Mouse (Mus musculus) hindbrain, embryonic 11.5 days (tissue): ENCODE measurements around the gene Tbc1d10a. TPM values are rescaled to one million over a fixed set of nuclear protein-coding genes. Genes with fewer than 3 reads are reported as not detected.

Experiments used
- ATAC-seq: fragments of 200-750 bp; cut with Nextera tagmentation; 2 replicates; pipeline ENCODE4 v1.8.0; 2017; ENCODE audit warnings: mild to moderate bottlenecking, moderate TSS enrichment, moderate library complexity; ENCODE audit not compliant: low FRiP score
- DNase-seq: peaks from one replicate; pipeline ENCODE4 v3.0.0-alpha.2; 2015; ENCODE audit warnings: low spot score
- H3K27ac ChIP-seq: fragments of 300-500 bp; sonication (generic); 2 replicates; pipeline ENCODE4 v1.5.1; 2014; ENCODE audit warnings: mild to moderate bottlenecking, low read depth, low read length
- H3K27me3 ChIP-seq: fragments of 300-500 bp; sonication (generic); 2 replicates; pipeline ENCODE4 v1.6.1; 2014; ENCODE audit warnings: mild to moderate bottlenecking, low read length, moderate library complexity, mixed read lengths; ENCODE audit not compliant: control insufficient read depth, insufficient read depth
- H3K36me3 ChIP-seq: fragments of 300-500 bp; sonication (generic); 2 replicates; pipeline ENCODE4 v1.6.1; 2014; ENCODE audit warnings: mild to moderate bottlenecking, low read length, moderate library complexity, mixed read lengths; ENCODE audit not compliant: control insufficient read depth, insufficient read depth
- H3K4me1 ChIP-seq: fragments of 300-500 bp; sonication (generic); replicated peaks from 2 replicates; pipeline ENCODE4 v1.6.1; 2014; ENCODE audit warnings: low read length, mixed read lengths; ENCODE audit not compliant: control insufficient read depth, insufficient read depth
- H3K4me2 ChIP-seq: fragments of 300-500 bp; sonication (generic); replicated peaks from 2 replicates; pipeline ENCODE4 v1.6.1; 2014; ENCODE audit warnings: mild to moderate bottlenecking, low read depth, low read length
- H3K4me3 ChIP-seq: fragments of 300-500 bp; sonication (generic); 2 replicates; pipeline ENCODE4 v1.5.1; 2014; ENCODE audit warnings: low read depth, low read length
- H3K9ac ChIP-seq: fragments of 300-500 bp; sonication (generic); 2 replicates; pipeline ENCODE4 v1.6.1; 2014; ENCODE audit warnings: low read depth, low read length
- H3K9me3 ChIP-seq: fragments of 300-500 bp; sonication (generic); 2 replicates; pipeline ENCODE4 v1.6.1; 2016; ENCODE audit warnings: low read length; ENCODE audit not compliant: control insufficient read depth
- WGBS: fragments of 180-500 bp; shearing (Covaris S2); extraction: QIAGEN DNeasy Blood & Tissue Kit; methylation state at CpG from one replicate; pipeline ENCODE4 v1.1.7; 2014; 5-methylcytosine and 5-hydroxymethylcytosine counted together
- polyA plus RNA-seq: library from polyadenylated mRNA; unstranded; fragments of >200 nt; fragmentation: Nextera tagmentation; extraction: Ambion mirVana; gene quantifications from 2 replicates; pipeline ENCODE4 v1.2.1, GENCODE M21; 2014

Gene Tbc1d10a
- polyA plus RNA-seq, 1 experiment from 2014 or later, result 13.8 TPM

DNA sequence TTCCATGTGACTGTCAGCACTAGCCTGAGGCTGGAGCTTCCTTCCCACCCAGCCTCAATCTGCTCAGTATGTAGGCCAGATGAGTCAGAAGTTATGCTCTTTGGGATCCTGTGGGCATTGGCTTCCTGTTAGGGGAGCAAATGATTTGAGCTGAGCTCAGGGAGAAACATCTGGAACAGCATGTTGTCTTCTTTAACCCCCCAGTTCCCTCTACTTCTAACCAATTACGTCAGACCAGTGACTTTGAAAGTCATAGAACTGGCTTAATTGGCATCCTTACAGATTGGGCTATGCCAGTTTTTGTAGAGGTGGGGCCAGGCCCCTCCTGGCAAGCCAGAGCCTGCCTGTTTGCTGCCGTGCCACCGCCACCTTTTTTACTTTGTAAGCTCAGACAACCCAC, 4.1 kb downstream of the Tbc1d10a start:
- 77% methylated on average over 3 of the region's 3 CpGs for WGBS
- ATAC-seq (no peak), DNase-seq (no peak)

DNA sequence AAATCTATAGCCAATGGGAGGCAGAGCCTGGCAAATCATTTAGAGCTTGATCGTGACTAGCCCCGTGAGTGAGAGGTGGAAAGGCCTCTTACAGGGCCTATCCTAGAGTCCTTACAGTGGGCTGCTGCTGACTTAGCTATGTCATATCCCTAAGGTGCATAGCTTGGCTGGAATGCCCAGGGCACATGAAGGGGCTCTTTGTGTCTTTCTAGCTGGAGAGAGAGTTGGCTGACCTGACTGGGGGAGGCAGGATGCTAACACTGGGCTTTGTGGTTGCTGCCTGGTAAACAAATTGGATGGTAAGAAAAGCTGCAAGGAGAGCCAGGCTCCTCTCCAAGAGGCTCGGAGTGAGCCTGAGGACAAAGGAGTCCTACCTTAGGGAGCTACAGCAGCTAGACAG, 6.2 kb downstream of the Tbc1d10a start:
- 91% methylated on average over 3 of the region's 3 CpGs for WGBS
- no peak overlapping the region for H3K4me3 ChIP-seq
- no peaks in the 10 kb centered on the region for H3K4me1 ChIP-seq
- no peak overlapping the region for H3K4me2 ChIP-seq
- DNase-seq (no peak), ATAC-seq (no peak)
- H3K27ac ChIP-seq, result no peak overlapping the region
- H3K27me3 ChIP-seq, result no peaks in the 10 kb centered on the region
- no peak overlapping the region for H3K9ac ChIP-seq
- no peaks in the 10 kb centered on the region for H3K9me3 ChIP-seq
- no peaks in the 10 kb centered on the region for H3K36me3 ChIP-seq

More for the DNA sequence above, 4.1 kb downstream of the Tbc1d10a start:
- Histone ChIP-seq H3K9me3 (no peaks in the 10 kb centered on the region), H3K27ac (no peak overlapping the region), H3K4me3 (no peak overlapping the region), H3K4me1 (no peaks in the 10 kb centered on the region; the same call in 1 of the 2 replicates), H3K9ac (no peak overlapping the region), H3K4me2 (no peak overlapping the region), H3K27me3 (no peaks in the 10 kb centered on the region), H3K36me3 (no peaks in the 10 kb centered on the region)

DNA sequence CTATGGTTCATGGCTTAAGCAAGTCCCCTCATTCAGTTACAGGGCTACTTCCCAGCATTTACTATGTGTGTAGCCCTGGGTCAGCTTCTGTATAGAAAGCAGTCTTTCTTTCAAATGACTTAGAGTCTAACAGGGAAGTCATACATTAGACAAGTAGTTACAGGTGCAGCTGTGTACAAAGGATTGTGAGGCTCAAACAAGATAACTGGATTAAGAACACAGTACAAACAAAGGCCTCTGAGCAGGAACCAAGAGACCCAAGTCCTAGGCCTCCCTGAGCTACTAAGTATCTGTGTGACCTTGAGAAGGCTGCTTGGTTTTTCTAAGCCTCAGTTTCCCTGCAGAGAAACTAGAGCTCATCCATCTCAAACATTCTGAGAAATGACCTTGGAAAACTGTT, 6.8 kb downstream of the Tbc1d10a start:
- Histone ChIP-seq H3K27me3 (no peaks in the 10 kb centered on the region), H3K9me3 (no peaks in the 10 kb centered on the region), H3K36me3 (no peaks in the 10 kb centered on the region), H3K9ac (no peak overlapping the region), H3K4me2 (no peak overlapping the region), H3K4me3 (no peak overlapping the region), H3K4me1 (no peaks in the 10 kb centered on the region), H3K27ac (no peak overlapping the region)
- ATAC-seq (no peak), DNase-seq (no peak)

DNA sequence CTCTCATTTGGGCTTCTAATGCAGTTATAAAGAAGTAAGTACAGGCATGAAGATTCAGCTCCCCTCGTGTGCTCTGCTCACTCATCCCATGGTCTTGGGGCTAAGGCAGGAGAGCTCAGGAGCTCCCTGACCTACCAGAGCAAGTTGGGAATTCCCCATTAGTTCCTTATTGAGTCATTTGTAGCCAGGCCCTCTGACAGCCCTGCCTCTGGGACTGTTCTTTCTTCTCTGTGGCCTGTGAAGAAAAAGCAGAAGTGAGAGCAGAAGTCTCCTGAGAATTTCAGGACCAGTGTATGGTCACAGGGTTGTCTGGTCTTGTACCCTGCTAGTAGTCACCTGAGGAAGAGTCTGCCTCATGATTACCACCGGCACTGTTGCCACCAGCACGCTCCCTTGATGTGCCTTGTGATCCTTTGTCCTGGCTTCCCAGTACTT, 9.0 kb downstream of the Tbc1d10a start:
- 81% methylated on average over 3 of the region's 3 CpGs for WGBS
- H3K4me2 ChIP-seq, result no peak overlapping the region
- H3K36me3 ChIP-seq, result no peaks in the 10 kb centered on the region
- no peaks in the 10 kb centered on the region for H3K27me3 ChIP-seq
- no peak overlapping the region for H3K9ac ChIP-seq
- ATAC-seq (no peak), DNase-seq (no peak)
- H3K4me1 ChIP-seq, result no peaks in the 10 kb centered on the region
- no peaks in the 10 kb centered on the region for H3K9me3 ChIP-seq
- no peak overlapping the region for H3K27ac ChIP-seq
- H3K4me3 ChIP-seq, result no peak overlapping the region

DNA sequence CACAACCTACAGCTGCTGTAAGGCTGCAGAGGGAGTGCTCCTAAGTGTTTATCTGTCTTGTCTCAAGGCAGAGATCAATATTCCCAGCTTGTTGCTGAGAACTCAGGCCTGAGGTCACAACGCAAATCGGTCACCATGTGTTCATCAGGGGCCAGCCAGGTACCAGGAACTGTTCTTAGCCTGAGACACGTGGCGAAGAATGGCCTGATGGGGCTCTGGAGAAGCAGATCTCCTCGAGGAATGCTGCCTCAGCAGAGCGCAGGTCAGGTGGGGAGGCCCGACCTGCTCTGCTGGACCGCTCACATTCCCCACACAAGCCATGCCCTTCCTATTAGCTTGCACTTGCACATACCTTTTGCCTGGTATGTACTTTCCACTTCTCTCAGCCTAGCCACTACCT, 10.0 kb downstream of the Tbc1d10a start:
- no peak overlapping the region for H3K4me2 ChIP-seq
- no peaks in the 10 kb centered on the region for H3K4me1 ChIP-seq
- DNase-seq (no peak), ATAC-seq (no peak)
- H3K9me3 ChIP-seq, result no peaks in the 10 kb centered on the region
- H3K4me3 ChIP-seq, result no peak overlapping the region
- H3K9ac ChIP-seq, result no peak overlapping the region
- no peaks in the 10 kb centered on the region for H3K36me3 ChIP-seq
- no peaks in the 10 kb centered on the region for H3K27me3 ChIP-seq
- no peak overlapping the region for H3K27ac ChIP-seq
- 80% methylated on average over 8 of the region's 8 CpGs for WGBS

DNA sequence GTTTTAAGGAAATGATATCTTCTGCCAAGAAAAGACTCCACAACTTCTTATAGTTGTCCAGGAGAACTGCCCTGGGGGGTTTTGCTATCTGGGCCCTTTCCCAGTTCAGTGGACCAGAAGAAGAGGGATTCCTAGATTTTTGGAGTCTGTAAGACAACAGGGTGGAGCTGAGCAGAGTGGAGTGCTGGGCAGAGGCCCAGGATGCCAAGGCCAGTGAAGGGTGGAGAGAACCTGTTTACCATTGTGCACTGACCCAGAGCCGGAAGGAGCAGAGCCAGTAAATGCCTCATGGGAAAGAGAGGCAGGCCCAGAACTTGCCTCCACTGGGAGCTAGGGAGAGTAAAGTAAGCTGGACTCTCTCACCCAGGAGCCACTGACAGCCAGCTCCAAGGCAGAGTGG, 11.1 kb downstream of the Tbc1d10a start:
- WGBS, result 76% methylated on average over 1 of the region's 1 CpGs
- no peak overlapping the region for H3K4me2 ChIP-seq
- ATAC-seq, result no peak
- DNase-seq, result no peak
- no peak overlapping the region for H3K9ac ChIP-seq
- H3K9me3 ChIP-seq, result no peaks in the 10 kb centered on the region
- no peaks in the 10 kb centered on the region for H3K36me3 ChIP-seq
- H3K27ac ChIP-seq, result no peak overlapping the region
- H3K27me3 ChIP-seq, result no peaks in the 10 kb centered on the region
- no peak overlapping the region for H3K4me3 ChIP-seq
- no peaks in the 10 kb centered on the region for H3K4me1 ChIP-seq

DNA sequence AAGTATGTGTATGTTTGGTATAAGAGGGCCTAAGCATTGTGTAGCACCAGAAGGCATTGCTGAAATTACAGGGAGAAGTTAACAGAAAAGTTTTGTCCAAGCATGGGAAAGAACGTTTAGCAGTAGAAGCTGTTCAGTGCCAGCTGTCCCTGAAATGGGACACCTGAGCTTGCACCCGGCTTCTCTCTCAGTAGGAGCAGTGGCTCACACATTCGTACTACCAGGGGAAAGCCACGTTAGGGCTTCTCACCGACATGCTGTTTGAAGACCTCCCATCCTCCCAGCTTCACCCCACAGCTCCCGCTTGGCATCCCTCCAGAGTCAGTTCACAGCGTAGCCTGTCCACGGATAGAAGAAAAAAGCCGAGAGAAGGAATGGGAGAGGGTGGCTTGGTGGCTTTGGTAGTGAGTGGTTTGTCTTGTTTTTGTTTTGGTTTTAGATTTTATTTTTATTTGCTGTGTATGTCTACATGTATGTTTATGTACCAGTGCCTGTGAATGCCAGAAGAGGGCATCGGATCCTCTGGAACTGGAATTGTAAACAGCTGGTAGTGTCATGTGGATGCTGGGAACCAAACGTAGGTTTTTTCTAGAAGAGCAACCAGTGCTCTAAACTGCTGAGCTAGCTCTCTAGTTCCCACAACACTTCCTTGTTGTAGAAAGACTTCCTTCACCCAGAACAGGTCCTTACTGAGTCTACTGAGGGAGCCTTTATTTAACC, 15.6 kb downstream of the Tbc1d10a start:
- ATAC-seq (no peak), DNase-seq (no peak)
- Histone ChIP-seq H3K36me3 (no peaks in the 10 kb centered on the region), H3K27ac (no peak overlapping the region), H3K4me2 (no peak overlapping the region), H3K9me3 (no peaks in the 10 kb centered on the region), H3K4me1 (no peaks in the 10 kb centered on the region), H3K9ac (no peak overlapping the region), H3K27me3 (no peaks in the 10 kb centered on the region), H3K4me3 (no peak overlapping the region)
- WGBS, result 85% methylated on average over 11 of the region's 11 CpGs

DNA sequence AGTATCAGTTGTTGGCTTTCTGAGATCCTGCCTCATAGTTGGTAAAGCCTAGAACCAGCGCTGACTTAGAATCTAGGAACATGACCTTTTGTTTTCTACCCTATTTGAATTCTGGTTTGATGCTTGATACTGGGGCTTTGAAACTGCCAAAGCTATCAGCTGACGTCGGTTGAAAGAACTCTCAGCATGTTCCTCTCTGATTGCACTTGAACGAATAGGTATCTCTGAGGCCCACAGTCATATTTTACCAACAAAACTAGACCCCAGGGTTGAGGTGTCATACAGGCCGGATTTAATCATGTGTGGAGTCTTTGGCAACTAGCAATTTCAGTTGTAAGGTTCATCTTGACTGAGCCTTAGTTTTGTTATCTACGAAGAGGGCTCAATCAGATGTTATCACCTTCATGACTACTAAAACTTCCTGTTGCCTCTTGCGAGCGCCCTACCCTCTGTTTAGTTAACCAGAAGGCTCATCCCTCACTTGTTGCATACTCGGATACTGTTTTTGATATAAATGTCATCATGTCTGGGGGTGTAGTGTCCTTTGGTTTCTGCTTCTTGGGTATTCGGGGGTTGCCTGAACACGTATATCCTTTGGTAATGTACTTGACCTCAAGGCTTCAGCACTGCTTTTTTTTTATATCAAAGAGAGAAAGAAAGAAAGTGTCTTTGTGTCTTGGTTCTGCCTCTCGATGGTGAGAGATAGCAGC, 16.6 kb downstream of the Tbc1d10a start:
- no peak for ATAC-seq
- H3K27ac ChIP-seq, result no peak overlapping the region
- WGBS, result 91% methylated on average over 12 of the region's 12 CpGs
- H3K4me2 ChIP-seq, result no peak overlapping the region
- no peak for DNase-seq
- no peak overlapping the region for H3K9ac ChIP-seq
- H3K36me3 ChIP-seq, result no peaks in the 10 kb centered on the region
- no peaks in the 10 kb centered on the region for H3K27me3 ChIP-seq
- H3K4me3 ChIP-seq, result no peak overlapping the region
- no peaks in the 10 kb centered on the region for H3K9me3 ChIP-seq
- H3K4me1 ChIP-seq, result no peaks in the 10 kb centered on the region

DNA sequence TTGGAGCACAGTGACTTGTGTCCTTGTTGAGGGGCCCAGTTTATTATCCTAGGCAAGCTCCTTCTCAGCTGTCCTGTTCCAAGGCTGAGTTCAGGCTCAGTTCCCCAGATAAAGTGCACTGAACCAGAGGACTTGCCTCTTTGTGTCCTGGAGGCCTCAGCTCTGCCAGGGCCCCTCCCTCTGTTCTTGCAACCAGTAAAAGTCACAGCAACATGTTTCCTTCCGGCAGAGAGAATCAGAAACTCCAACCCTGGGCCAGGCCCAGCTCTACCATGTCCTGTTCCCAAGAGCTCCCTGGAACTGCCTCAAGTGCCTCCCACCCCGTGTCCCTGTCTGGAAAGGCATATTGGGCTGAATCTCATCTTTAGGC, 17.1 kb downstream of the Tbc1d10a start:
- Histone ChIP-seq H3K4me3 (no peak overlapping the region), H3K9ac (no peak overlapping the region), H3K4me2 (no peak overlapping the region), H3K27me3 (no peaks in the 10 kb centered on the region), H3K36me3 (no peaks in the 10 kb centered on the region), H3K4me1 (no peaks in the 10 kb centered on the region), H3K9me3 (no peaks in the 10 kb centered on the region), H3K27ac (no peak overlapping the region)
- ATAC-seq (no peak), DNase-seq (no peak)
- WGBS, result 55% methylated on average over 2 of the region's 2 CpGs
